Mouse (Mus musculus): ENCODE data around the gene 1700003E16Rik.

DNA sequence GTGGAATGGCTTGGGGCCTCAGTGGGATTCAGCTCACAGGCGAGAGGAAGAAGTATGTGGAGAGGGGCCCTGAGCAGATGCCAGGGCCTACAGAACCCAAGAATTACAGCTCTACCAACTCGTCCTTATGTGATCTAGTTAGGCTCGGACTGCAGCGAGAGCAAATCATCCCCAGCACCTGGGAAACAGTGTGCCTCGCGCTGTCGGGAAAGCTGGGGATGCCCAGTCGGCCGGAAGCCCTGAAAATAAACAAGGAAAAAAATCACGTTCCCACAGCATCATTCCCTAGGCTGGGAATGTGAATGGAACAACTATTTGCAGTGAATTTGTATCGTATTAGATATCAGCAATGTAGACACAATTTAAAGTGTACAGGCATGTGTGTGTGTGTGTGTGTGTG is 50.1 kb downstream of the 1700003E16Rik start:
- no peak for TF ChIP-seq CTCF (IDR thresholded peaks at IDR 0.05)
- no peak for TF ChIP-seq EP300 (IDR thresholded peaks at IDR 0.05)

All from lung, postnatal 0 days (tissue).